Mouse (Mus musculus): ENCODE measurements around the gene Tshz2. TPM values are rescaled to one million over a fixed set of nuclear protein-coding genes. Genes with fewer than 3 reads are reported as not detected.

The Tshz2 gene
- polyA plus RNA-seq, 1 experiment from 2014 or later = 1.3 TPM

DNA sequence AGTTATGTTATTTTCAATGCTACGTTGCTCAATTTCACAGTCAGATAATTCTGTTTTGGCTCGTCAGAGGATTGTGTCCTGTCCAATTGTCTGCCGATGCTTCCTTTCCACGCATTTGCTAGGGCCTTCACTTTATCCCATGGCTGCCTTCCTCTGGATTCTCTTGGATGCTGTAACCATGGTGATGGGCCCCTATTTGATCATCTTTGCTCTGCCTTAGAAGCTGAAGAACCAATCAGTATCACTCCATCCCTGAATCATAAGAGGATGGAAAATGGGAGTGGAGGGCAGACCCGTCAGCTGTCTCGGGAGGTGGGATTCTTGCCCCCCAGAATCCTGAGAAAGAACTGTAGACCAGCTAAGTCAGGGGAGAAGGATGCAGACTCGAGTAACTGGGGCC is 270.1 kb downstream of the Tshz2 start:
- Histone ChIP-seq H3K27ac (ENCODE audit: low read depth, low read length) (no peak overlapping the region), H3K9me3 (ENCODE audit: control insufficient read depth, low read length) (no peaks in the 10 kb centered on the region)
- DNase-seq (ENCODE audit: low spot score, missing footprints) = no peak

DNA sequence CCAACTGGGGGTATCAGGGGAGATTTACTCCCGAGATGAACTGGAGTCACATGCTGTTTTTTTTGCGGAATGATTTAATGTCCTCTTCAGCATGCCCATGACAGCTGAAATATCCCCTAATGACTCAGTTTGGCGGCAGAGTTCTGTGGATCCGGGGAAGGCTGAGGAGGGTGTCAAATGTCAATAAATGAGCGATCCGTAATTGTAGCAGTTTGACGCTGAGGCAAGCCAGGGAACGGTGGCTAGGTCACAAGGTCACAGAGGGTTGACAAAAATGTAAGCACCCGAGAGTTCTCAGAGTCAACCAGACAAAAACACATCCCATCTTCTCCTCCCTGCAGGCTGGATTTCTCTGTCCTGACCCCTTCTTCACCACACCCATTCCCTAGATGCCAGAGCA is 273.6 kb downstream of the Tshz2 start:
- DNase-seq (ENCODE audit: low spot score, missing footprints) = no peak
- Histone ChIP-seq H3K4me3 (ENCODE audit: low read depth, low read length) (no peak overlapping the region), H3K9ac (ENCODE audit: low read length) (no peak overlapping the region), H3K9me3 (ENCODE audit: control insufficient read depth, low read length) (no peaks in the 10 kb centered on the region), H3K4me2 (no peak overlapping the region), H3K36me3 (ENCODE audit: control insufficient read depth, insufficient read depth, low read length) (no peaks in the 10 kb centered on the region), H3K27me3 (ENCODE audit: control insufficient read depth, insufficient read depth, low read length) (no peaks in the 10 kb centered on the region), H3K27ac (ENCODE audit: low read depth, low read length) (no peak overlapping the region), H3K4me1 (ENCODE audit: control insufficient read depth, insufficient read depth, low read length) (no peaks in the 10 kb centered on the region)
- ATAC-seq (ENCODE audit: low FRiP score) = no peak
- WGBS = 32% methylated on average over 9 of the region's 9 CpGs

More for the DNA sequence above, 270.1 kb downstream of the Tshz2 start:
- Histone ChIP-seq H3K4me2 (no peak overlapping the region), H3K9ac (ENCODE audit: low read length) (no peak overlapping the region), H3K27me3 (ENCODE audit: control insufficient read depth, insufficient read depth, low read length) (no peaks in the 10 kb centered on the region), H3K36me3 (ENCODE audit: control insufficient read depth, insufficient read depth, low read length) (no peaks in the 10 kb centered on the region), H3K4me1 (ENCODE audit: control insufficient read depth, insufficient read depth, low read length) (no peaks in the 10 kb centered on the region), H3K4me3 (ENCODE audit: low read depth, low read length) (no peak overlapping the region)
- WGBS = 74% methylated on average over 7 of the region's 7 CpGs
- ATAC-seq (ENCODE audit: low FRiP score) = no peak

DNA sequence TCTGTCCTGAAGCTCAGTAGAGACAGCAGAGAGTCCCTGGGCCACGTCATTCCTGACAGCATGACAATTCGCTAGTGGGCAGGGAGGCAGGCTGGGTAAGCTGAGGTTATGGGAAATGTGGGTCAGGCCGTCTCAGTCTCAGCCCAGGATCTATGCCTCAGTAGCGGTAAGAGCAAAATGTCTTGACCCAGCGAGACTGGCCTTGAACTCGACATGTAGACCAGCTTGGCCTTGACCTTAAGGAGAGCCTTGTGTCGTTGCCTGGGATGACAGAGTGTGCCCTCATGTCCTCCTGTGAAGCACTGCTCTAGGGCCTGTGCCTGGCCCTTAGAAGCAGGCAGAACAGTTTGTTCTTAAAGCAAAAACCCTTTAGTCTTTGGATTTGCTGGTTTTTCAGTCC is 275.2 kb downstream of the Tshz2 start:
- no peak overlapping the region for H3K4me3 ChIP-seq (ENCODE audit: low read depth, low read length)
- H3K27me3 ChIP-seq (ENCODE audit: control insufficient read depth, insufficient read depth, low read length) = no peaks in the 10 kb centered on the region
- WGBS = 84% methylated on average over 7 of the region's 7 CpGs

GRCm38 (mm10) chr2:169910606-169911005 is 277.8 kb downstream of the Tshz2 start:
- Histone ChIP-seq H3K27ac (ENCODE audit: low read depth, low read length) (no peak overlapping the region), H3K4me3 (ENCODE audit: low read depth, low read length) (no peak overlapping the region), H3K9ac (ENCODE audit: low read length) (no peak overlapping the region), H3K36me3 (ENCODE audit: control insufficient read depth, insufficient read depth, low read length) (no peaks in the 10 kb centered on the region), H3K4me2 (no peak overlapping the region), H3K27me3 (ENCODE audit: control insufficient read depth, insufficient read depth, low read length) (no peaks in the 10 kb centered on the region), H3K9me3 (ENCODE audit: control insufficient read depth, low read length) (no peaks in the 10 kb centered on the region), H3K4me1 (ENCODE audit: control insufficient read depth, insufficient read depth, low read length) (no peaks in the 10 kb centered on the region)
- WGBS = 68% methylated on average over 4 of the region's 4 CpGs
- ATAC-seq (ENCODE audit: low FRiP score) (no peak), DNase-seq (ENCODE audit: low spot score, missing footprints) (no peak)

More for the DNA sequence above, 275.2 kb downstream of the Tshz2 start:
- no peak for DNase-seq (ENCODE audit: low spot score, missing footprints)
- H3K9me3 ChIP-seq (ENCODE audit: control insufficient read depth, low read length) = no peaks in the 10 kb centered on the region
- no peak overlapping the region for H3K4me2 ChIP-seq
- no peak overlapping the region for H3K9ac ChIP-seq (ENCODE audit: low read length)
- H3K27ac ChIP-seq (ENCODE audit: low read depth, low read length) = no peak overlapping the region
- no peaks in the 10 kb centered on the region for H3K4me1 ChIP-seq (ENCODE audit: control insufficient read depth, insufficient read depth, low read length)
- no peak for ATAC-seq (ENCODE audit: low FRiP score)
- no peaks in the 10 kb centered on the region for H3K36me3 ChIP-seq (ENCODE audit: control insufficient read depth, insufficient read depth, low read length)

GRCm38 (mm10) chr2:169912826-169913225 is 280.0 kb downstream of the Tshz2 start:
- 90% methylated on average over 14 of the region's 14 CpGs for WGBS
- Histone ChIP-seq H3K4me2 (no peak overlapping the region), H3K36me3 (ENCODE audit: control insufficient read depth, insufficient read depth, low read length) (no peaks in the 10 kb centered on the region), H3K9ac (ENCODE audit: low read length) (no peak overlapping the region), H3K4me3 (ENCODE audit: low read depth, low read length) (no peak overlapping the region), H3K27me3 (ENCODE audit: control insufficient read depth, insufficient read depth, low read length) (no peaks in the 10 kb centered on the region), H3K9me3 (ENCODE audit: control insufficient read depth, low read length) (no peaks in the 10 kb centered on the region), H3K4me1 (ENCODE audit: control insufficient read depth, insufficient read depth, low read length) (no peaks in the 10 kb centered on the region), H3K27ac (ENCODE audit: low read depth, low read length) (no peak overlapping the region)
- ATAC-seq (ENCODE audit: low FRiP score) (no peak), DNase-seq (ENCODE audit: low spot score, missing footprints) (no peak)

- Histone ChIP-seq H3K27me3 (ENCODE audit: control insufficient read depth, insufficient read depth, low read length) (no peaks in the 10 kb centered on the region), H3K27ac (ENCODE audit: low read depth, low read length) (no peak overlapping the region), H3K36me3 (ENCODE audit: control insufficient read depth, insufficient read depth, low read length) (no peaks in the 10 kb centered on the region), H3K9ac (ENCODE audit: low read length) (no peak overlapping the region), H3K4me2 (no peak overlapping the region), H3K9me3 (ENCODE audit: control insufficient read depth, low read length) (no peaks in the 10 kb centered on the region), H3K4me3 (ENCODE audit: low read depth, low read length) (no peak overlapping the region), H3K4me1 (ENCODE audit: control insufficient read depth, insufficient read depth, low read length) (no peaks in the 10 kb centered on the region)
- ATAC-seq (ENCODE audit: low FRiP score) (no peak), DNase-seq (ENCODE audit: low spot score, missing footprints) (no peak)
- 82% methylated on average over 8 of the region's 8 CpGs for WGBS
These were observed 282.1 kb downstream of the Tshz2 start for GRCm38 (mm10) chr2:169914903-169915302.

DNA sequence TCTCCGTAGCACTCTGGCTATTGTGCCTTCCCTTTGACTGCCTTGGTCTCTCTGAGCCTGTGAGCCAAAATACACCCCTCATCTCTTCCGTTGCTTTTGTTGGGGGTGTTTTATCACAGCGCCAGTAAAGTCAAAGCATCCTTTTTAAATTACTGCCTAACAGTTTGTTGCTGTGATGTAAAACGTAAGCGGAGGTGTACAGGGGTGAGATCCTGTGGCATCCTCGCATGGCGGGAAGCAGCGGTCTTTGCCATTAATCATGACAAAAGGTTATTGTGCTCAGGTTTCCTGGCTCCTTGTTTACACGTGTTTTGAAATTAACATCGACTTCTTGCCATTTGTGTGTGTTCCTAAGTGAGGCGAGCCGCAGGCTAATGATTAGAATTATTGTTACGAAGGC is 282.5 kb downstream of the Tshz2 start:
- Histone ChIP-seq H3K27me3 (ENCODE audit: control insufficient read depth, insufficient read depth, low read length) (no peaks in the 10 kb centered on the region), H3K9me3 (ENCODE audit: control insufficient read depth, low read length) (no peaks in the 10 kb centered on the region), H3K36me3 (ENCODE audit: control insufficient read depth, insufficient read depth, low read length) (no peaks in the 10 kb centered on the region), H3K4me2 (no peak overlapping the region), H3K4me3 (ENCODE audit: low read depth, low read length) (no peak overlapping the region), H3K4me1 (ENCODE audit: control insufficient read depth, insufficient read depth, low read length) (no peaks in the 10 kb centered on the region), H3K27ac (ENCODE audit: low read depth, low read length) (no peak overlapping the region), H3K9ac (ENCODE audit: low read length) (no peak overlapping the region)
- DNase-seq (ENCODE audit: low spot score, missing footprints) (no peak), ATAC-seq (ENCODE audit: low FRiP score) (no peak)
- 87% methylated on average over 13 of the region's 13 CpGs for WGBS

DNA sequence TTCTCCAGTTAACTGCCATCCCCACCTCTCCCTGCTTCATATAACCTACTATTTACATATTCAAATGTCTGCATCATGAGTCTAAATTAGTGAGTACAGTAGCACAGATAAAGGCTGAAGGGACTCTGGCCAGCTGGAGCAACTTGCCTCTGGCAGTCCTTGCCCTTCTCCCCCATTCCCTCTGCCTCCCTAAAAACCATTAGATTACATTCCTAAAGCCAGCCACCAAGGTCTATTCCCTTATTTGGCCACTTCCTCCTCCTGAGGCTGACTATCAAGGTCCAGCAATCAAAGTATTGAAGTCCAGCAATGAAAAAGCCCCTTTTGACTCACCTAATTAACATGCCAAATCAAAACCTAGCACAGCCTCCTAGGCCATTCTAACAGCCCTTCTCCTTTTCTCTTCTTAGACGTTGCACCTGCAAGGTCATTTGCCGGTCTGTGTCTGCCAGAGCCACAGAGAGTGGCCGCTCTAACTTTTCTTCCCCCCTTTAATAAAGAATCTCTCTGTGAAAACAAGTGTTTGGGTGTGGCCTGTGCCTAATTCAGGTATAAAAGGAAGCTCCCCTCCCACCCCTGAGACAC is 286.4 kb downstream of the Tshz2 start:
- no peaks in the 10 kb centered on the region for H3K27me3 ChIP-seq (ENCODE audit: control insufficient read depth, insufficient read depth, low read length)
- no peak overlapping the region for H3K4me3 ChIP-seq (ENCODE audit: low read depth, low read length)
- no peak overlapping the region for H3K27ac ChIP-seq (ENCODE audit: low read depth, low read length)
- no peak overlapping the region for H3K9ac ChIP-seq (ENCODE audit: low read length)
- no peaks in the 10 kb centered on the region for H3K36me3 ChIP-seq (ENCODE audit: control insufficient read depth, insufficient read depth, low read length)
- no peaks in the 10 kb centered on the region for H3K9me3 ChIP-seq (ENCODE audit: control insufficient read depth, low read length)
- no peaks in the 10 kb centered on the region for H3K4me1 ChIP-seq (ENCODE audit: control insufficient read depth, insufficient read depth, low read length)
- WGBS = 81% methylated on average over 3 of the region's 3 CpGs
- ATAC-seq (ENCODE audit: low FRiP score) (no peak), DNase-seq (ENCODE audit: low spot score, missing footprints) (no peak)
- no peak overlapping the region for H3K4me2 ChIP-seq

DNA sequence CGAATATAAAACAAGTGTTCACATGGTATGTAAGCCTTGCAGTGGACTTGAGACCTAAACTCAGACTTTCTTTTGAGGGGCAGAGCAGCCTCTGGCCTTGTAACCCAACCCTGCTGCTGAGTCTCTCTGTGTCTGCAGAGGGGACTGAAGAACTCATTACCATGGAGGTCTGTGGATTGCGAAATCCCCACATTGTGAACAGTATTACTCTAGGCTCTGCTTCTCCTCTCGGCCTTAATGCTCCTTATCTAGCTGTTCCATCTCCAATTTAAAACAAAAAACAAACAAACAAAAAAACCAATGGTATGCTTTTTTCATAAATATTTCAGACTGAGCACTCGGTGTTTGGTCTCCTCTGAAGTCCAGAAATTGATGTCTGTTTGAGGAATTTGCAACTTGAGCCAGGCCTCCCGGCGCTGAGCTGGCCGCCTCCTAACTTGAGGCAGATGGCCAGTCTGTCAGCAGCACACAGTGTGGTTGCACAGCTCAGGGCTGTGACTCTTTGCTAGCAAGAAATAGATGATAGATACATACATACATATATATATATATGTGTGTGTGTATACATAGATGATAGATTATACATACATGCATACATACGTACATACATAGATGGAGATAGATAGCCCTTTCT is 291.5 kb downstream of the Tshz2 start:
- Histone ChIP-seq H3K9me3 (ENCODE audit: control insufficient read depth, low read length) (no peaks in the 10 kb centered on the region), H3K4me2 (no peak overlapping the region), H3K27ac (ENCODE audit: low read depth, low read length) (no peak overlapping the region), H3K4me3 (ENCODE audit: low read depth, low read length) (no peak overlapping the region), H3K4me1 (ENCODE audit: control insufficient read depth, insufficient read depth, low read length) (no peaks in the 10 kb centered on the region), H3K36me3 (ENCODE audit: control insufficient read depth, insufficient read depth, low read length) (no peaks in the 10 kb centered on the region), H3K9ac (ENCODE audit: low read length) (no peak overlapping the region), H3K27me3 (ENCODE audit: control insufficient read depth, insufficient read depth, low read length) (no peaks in the 10 kb centered on the region)
- no peak for ATAC-seq (ENCODE audit: low FRiP score)
- WGBS = 82% methylated on average over 8 of the region's 8 CpGs
- DNase-seq (ENCODE audit: low spot score, missing footprints) = no peak

All from midbrain, embryonic 11.5 days (tissue).